Mouse (Mus musculus) embryonic facial prominence, embryonic 11.5 days (tissue): ENCODE data around the gene Iqgap3. TPM values are rescaled to one million over a fixed set of nuclear protein-coding genes. Genes with fewer than 3 reads are reported as not detected.

Source experiments
- polyA plus RNA-seq: library from polyadenylated mRNA; unstranded; fragments of >200 nt; fragmentation: Nextera tagmentation; extraction: Ambion mirVana; gene quantifications from 2 replicates; pipeline ENCODE4 v1.2.1, GENCODE M21; 2014

Gene Iqgap3
- polyA plus RNA-seq, 1 experiment from 2014 or later: 17.8 TPM

Other genes with a start within 250 kb of the Iqgap3 start
- not detected in 2 replicates for gene Sh2d2a, start 235.2 kb upstream of the Iqgap3 start, polyA plus RNA-seq
- 21.5 and 21.7 TPM in 2 replicates for gene Prcc, start 196.4 kb upstream of the Iqgap3 start, polyA plus RNA-seq
- gene Hdgf, start 175.7 kb upstream of the Iqgap3 start, polyA plus RNA-seq: 269 and 289 TPM in 2 replicates
- gene Mrpl24, start 162.5 kb upstream of the Iqgap3 start, polyA plus RNA-seq: 73.6 and 79.3 TPM in 2 replicates
- 51.5 and 52.3 TPM in 2 replicates for gene Isg20l2, start 151.7 kb upstream of the Iqgap3 start, polyA plus RNA-seq
- 13.5 and 16.0 TPM in 2 replicates for gene Rrnad1, start 151.3 kb upstream of the Iqgap3 start, polyA plus RNA-seq
- gene Crabp2, start 133.3 kb upstream of the Iqgap3 start, polyA plus RNA-seq: 626 and 642 TPM in 2 replicates
- gene Nes, start 110.9 kb upstream of the Iqgap3 start, polyA plus RNA-seq: 15.1 and 16.2 TPM in 2 replicates
- 0.06 TPM in 1 of 2 replicates, not detected in the other for gene Bcan, start 81.7 kb upstream of the Iqgap3 start, polyA plus RNA-seq
- 0.32 TPM in 1 of 2 replicates, not detected in the other for gene Hapln2, start 54.4 kb upstream of the Iqgap3 start, polyA plus RNA-seq
- 34.7 and 37.8 TPM in 2 replicates for gene Gpatch4, start 38.9 kb upstream of the Iqgap3 start, polyA plus RNA-seq
- gene Naxe, start 23.5 kb upstream of the Iqgap3 start, polyA plus RNA-seq: 157 and 169 TPM in 2 replicates
- gene Ttc24, start 3.7 kb upstream of the Iqgap3 start, polyA plus RNA-seq: 0.08 and 0.11 TPM in 2 replicates
- 11.5 and 12.5 TPM in 2 replicates for gene Mef2d, start 60.4 kb downstream of the Iqgap3 start, polyA plus RNA-seq
- 0.25 and 0.26 TPM in 2 replicates for gene Rhbg, start 172.7 kb downstream of the Iqgap3 start, polyA plus RNA-seq
- 0.36 TPM in 1 of 2 replicates, not detected in the other for gene Gm38392, start 205.2 kb downstream of the Iqgap3 start, polyA plus RNA-seq
- 9.8 and 13.1 TPM in 2 replicates for gene Tsacc, start 215.0 kb downstream of the Iqgap3 start, polyA plus RNA-seq
- gene Cct3, start 215.1 kb downstream of the Iqgap3 start, polyA plus RNA-seq: 784 and 788 TPM in 2 replicates
- 77.9 and 87.3 TPM in 2 replicates for gene Glmp, start 243.1 kb downstream of the Iqgap3 start, polyA plus RNA-seq